Mouse (Mus musculus) midbrain, embryonic 14.5 days (tissue): ENCODE data around the gene Luc7l. TPM values are rescaled to one million over a fixed set of nuclear protein-coding genes. Genes with fewer than 3 reads are reported as not detected.
A peak's percentile ranks its signal among the peaks of the same experiment; 100 is the strongest.
"Not testable (repeated sequence)": the region's sequence is repeated elsewhere in the genome, so short reads cannot be mapped to it uniquely, and the experiment has no call there.

ENCODE experiments used
- ATAC-seq: fragments of 200-750 bp; cut with Nextera tagmentation; 2 replicates; pipeline ENCODE4 v1.8.0; 2017; ENCODE audit warnings: moderate number of reproducible peaks, moderate library complexity; ENCODE audit not compliant: low FRiP score, low TSS enrichment
- DNase-seq: peaks from one replicate; pipeline ENCODE4 v3.0.0-alpha.2; 2015
- H3K27ac ChIP-seq: fragments of 300-500 bp; sonication (generic); replicated peaks from 2 replicates; pipeline ENCODE4 v1.5.1; 2014; ENCODE audit warnings: mild to moderate bottlenecking, low read depth, low read length, moderate library complexity
- H3K27me3 ChIP-seq: fragments of 300-500 bp; sonication (generic); 2 replicates; pipeline ENCODE4 v1.6.1; 2014; ENCODE audit warnings: low read length, control low read depth, mixed read lengths; ENCODE audit not compliant: control insufficient read depth, insufficient read depth
- H3K36me3 ChIP-seq: fragments of 300-500 bp; sonication (generic); 2 replicates; pipeline ENCODE4 v1.6.1; 2014; ENCODE audit warnings: low read length, control low read depth; ENCODE audit not compliant: control insufficient read depth, insufficient read depth
- H3K4me1 ChIP-seq: fragments of 300-500 bp; sonication (generic); 2 replicates; pipeline ENCODE4 v1.6.1; 2014; ENCODE audit warnings: mild to moderate bottlenecking, antibody characterized with exemption, low read length, control low read depth; ENCODE audit not compliant: control insufficient read depth, insufficient read depth
- H3K4me2 ChIP-seq: fragments of 300-500 bp; sonication (generic); 2 replicates; pipeline ENCODE4 v1.6.1; 2014; ENCODE audit warnings: mild to moderate bottlenecking, low read length, moderate library complexity
- H3K4me3 ChIP-seq: fragments of 300-500 bp; sonication (generic); replicated peaks from 2 replicates; pipeline ENCODE4 v1.5.1; 2014; ENCODE audit warnings: low read depth, low read length
- H3K9ac ChIP-seq: fragments of 300-500 bp; sonication (generic); replicated peaks from 2 replicates; pipeline ENCODE4 v1.6.1; 2014; ENCODE audit warnings: mild to moderate bottlenecking, low read length, moderate library complexity
- H3K9me3 ChIP-seq: fragments of 300-500 bp; sonication (generic); 2 replicates; pipeline ENCODE4 v1.6.1; 2016; ENCODE audit warnings: low read length, control low read depth, mixed read lengths; ENCODE audit not compliant: control insufficient read depth
- WGBS: fragments of 180-500 bp; shearing (Covaris S2); extraction: QIAGEN DNeasy Blood & Tissue Kit; methylation state at CpG from one replicate; pipeline ENCODE4 v1.1.7; 2014; 5-methylcytosine and 5-hydroxymethylcytosine counted together
- polyA plus RNA-seq: library from polyadenylated mRNA; unstranded; fragments of >200 nt; fragmentation: Nextera tagmentation; extraction: Ambion mirVana; gene quantifications from 2 replicates; pipeline ENCODE4 v1.2.1, GENCODE M21; 2014

Luc7l gene
- polyA plus RNA-seq, 1 experiment from 2014 or later: 119 TPM

- H3K27me3 ChIP-seq, H3K27ac ChIP-seq, ATAC-seq, H3K4me2 ChIP-seq, H3K4me3 ChIP-seq, H3K9me3 ChIP-seq, DNase-seq, H3K4me1 ChIP-seq, H3K9ac ChIP-seq: not testable (repeated sequence)
- peaks cover 74% of the 10 kb centered on the region for H3K36me3 ChIP-seq
- WGBS: 98% methylated on average over 8 of the region's 10 CpGs
Observed at GRCm38 (mm10) chr17:26269577-26269976, 16.9 kb downstream of the Luc7l start.

GRCm38 (mm10) chr17:26272586-26272985 lies 19.9 kb downstream of the Luc7l start:
- Histone ChIP-seq H3K4me3 (no peak overlapping the region), H3K4me2 (no peak overlapping the region), H3K9ac (no peak overlapping the region), H3K9me3 (no peaks in the 10 kb centered on the region), H3K27ac (no peak overlapping the region), H3K36me3 (peaks cover 74% of the 10 kb centered on the region), H3K27me3 (no peaks in the 10 kb centered on the region), H3K4me1 (no peaks in the 10 kb centered on the region)
- DNase-seq (no peak), ATAC-seq (no peak)
- WGBS: 90% methylated on average over 3 of the region's 3 CpGs

- H3K27me3 ChIP-seq: no peaks in the 10 kb centered on the region
- no peak overlapping the region for H3K4me3 ChIP-seq
- H3K36me3 ChIP-seq: peaks cover 78% of the 10 kb centered on the region
- no peak overlapping the region for H3K9ac ChIP-seq
- no peak for ATAC-seq
- 90% methylated on average over 13 of the region's 13 CpGs for WGBS
- H3K27ac ChIP-seq: no peak overlapping the region
- no peaks in the 10 kb centered on the region for H3K4me1 ChIP-seq
- H3K4me2 ChIP-seq: no peak overlapping the region
- no peak for DNase-seq
- no peaks in the 10 kb centered on the region for H3K9me3 ChIP-seq
Observed at GRCm38 (mm10) chr17:26275933-26276332, 23.2 kb downstream of the Luc7l start.

GRCm38 (mm10) chr17:26276711-26277110 lies 24.0 kb downstream of the Luc7l start:
- no peak overlapping the region for H3K4me2 ChIP-seq
- peaks cover 78% of the 10 kb centered on the region for H3K36me3 ChIP-seq
- H3K9ac ChIP-seq: no peak overlapping the region
- H3K4me1 ChIP-seq: no peaks in the 10 kb centered on the region
- WGBS: 93% methylated on average over 4 of the region's 4 CpGs
- peak; percentile 66 for DNase-seq
- H3K27me3 ChIP-seq: no peaks in the 10 kb centered on the region
- H3K27ac ChIP-seq: no peak overlapping the region
- no peak overlapping the region for H3K4me3 ChIP-seq
- no peaks in the 10 kb centered on the region for H3K9me3 ChIP-seq
- ATAC-seq: no peak

- WGBS: 85% methylated on average over 8 of the region's 8 CpGs
- Histone ChIP-seq H3K27ac (no peak overlapping the region), H3K4me1 (no peaks in the 10 kb centered on the region), H3K9ac (no peak overlapping the region), H3K36me3 (peaks cover 98% of the 10 kb centered on the region), H3K4me3 (no peak overlapping the region), H3K4me2 (no peak overlapping the region), H3K9me3 (no peaks in the 10 kb centered on the region), H3K27me3 (no peaks in the 10 kb centered on the region)
- no peak for DNase-seq
- ATAC-seq: no peak
Observed at GRCm38 (mm10) chr17:26286199-26286955, 33.7 kb downstream of the Luc7l start.

GRCm38 (mm10) chr17:26289475-26289874 lies 36.8 kb downstream of the Luc7l start:
- H3K27ac ChIP-seq: no peak overlapping the region
- WGBS: 90% methylated on average over 4 of the region's 4 CpGs
- DNase-seq (no peak), ATAC-seq (no peak)
- H3K4me1 ChIP-seq: no peaks in the 10 kb centered on the region
- H3K4me2 ChIP-seq: no peak overlapping the region
- no peak overlapping the region for H3K9ac ChIP-seq
- H3K36me3 ChIP-seq: peaks cover 70% of the 10 kb centered on the region
- H3K27me3 ChIP-seq: no peaks in the 10 kb centered on the region
- no peak overlapping the region for H3K4me3 ChIP-seq
- H3K9me3 ChIP-seq: peaks cover 4% of the 10 kb centered on the region; the same call in 1 of the 2 replicates

GRCm38 (mm10) chr17:26298318-26298717 lies 45.6 kb downstream of the Luc7l start:
- not testable (repeated sequence) for H3K27ac ChIP-seq, H3K4me2 ChIP-seq, H3K4me3 ChIP-seq, ATAC-seq, H3K4me1 ChIP-seq, H3K36me3 ChIP-seq, DNase-seq, H3K9me3 ChIP-seq, H3K27me3 ChIP-seq, H3K9ac ChIP-seq
- 91% methylated on average over 4 of the region's 4 CpGs for WGBS

GRCm38 (mm10) chr17:26314291-26314690 lies 61.6 kb downstream of the Luc7l start:
- DNase-seq: peak; percentile 90
- ATAC-seq: no peak
- Histone ChIP-seq H3K9me3 (no peaks in the 10 kb centered on the region), H3K4me3 (no peak overlapping the region), H3K27me3 (no peaks in the 10 kb centered on the region), H3K9ac (no peak overlapping the region), H3K36me3 (no peaks in the 10 kb centered on the region), H3K27ac (no peak overlapping the region), H3K4me2 (no peak overlapping the region), H3K4me1 (no peaks in the 10 kb centered on the region)
- WGBS: 15% methylated on average over 6 of the region's 6 CpGs

GRCm38 (mm10) chr17:26315474-26315873 lies 62.8 kb downstream of the Luc7l start:
- ATAC-seq (no peak), DNase-seq (no peak)
- Histone ChIP-seq H3K9me3 (no peaks in the 10 kb centered on the region), H3K4me2 (no peak overlapping the region), H3K27ac (no peak overlapping the region), H3K4me3 (no peak overlapping the region), H3K27me3 (no peaks in the 10 kb centered on the region), H3K9ac (no peak overlapping the region), H3K4me1 (no peaks in the 10 kb centered on the region), H3K36me3 (no peaks in the 10 kb centered on the region)
- WGBS: 36% methylated on average over 10 of the region's 10 CpGs
